Mouse (Mus musculus): Measurements from ENCODE around the gene Gm17455. TPM values are rescaled to one million over a fixed set of nuclear protein-coding genes. Genes with fewer than 3 reads are reported as not detected.

Gm17455 gene
- polyA plus RNA-seq, 1 experiment from 2014 or later: 13.9 TPM

DNA sequence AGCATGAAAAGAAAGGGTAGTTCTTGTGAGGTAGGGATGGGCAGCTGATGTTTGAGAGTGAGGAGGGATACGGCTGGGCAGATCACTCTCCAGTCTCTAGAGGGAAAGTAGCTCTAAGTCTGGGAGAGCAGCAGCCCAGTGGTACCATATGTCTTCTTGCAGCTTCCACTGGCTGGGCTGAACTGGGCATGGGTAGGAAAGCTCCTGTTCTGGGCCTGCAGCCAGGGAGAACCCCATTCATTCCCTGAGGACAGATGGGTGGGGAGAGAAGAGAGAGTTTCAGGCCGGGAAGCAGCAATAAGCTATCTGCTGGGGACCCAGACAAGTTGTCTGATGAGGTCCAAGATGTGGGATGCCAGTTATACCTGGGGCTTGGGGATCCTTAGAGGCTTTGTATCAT is 29.4 kb upstream of the Gm17455 start:
- Histone ChIP-seq H3K9me3 (replicated peaks; ENCODE audit: control insufficient read depth, low read length, poor library complexity, severe bottlenecking) (no peaks in the 10 kb centered on the region), H3K36me3 (ENCODE audit: control insufficient read depth, insufficient read depth, low read length) (no peaks in the 10 kb centered on the region), H3K4me2 (ENCODE audit: low read length) (no peak overlapping the region), H3K27ac (ENCODE audit: low read length) (no peak overlapping the region), H3K4me3 (ENCODE audit: low read depth, low read length) (no peak overlapping the region), H3K9ac (ENCODE audit: low read depth, low read length) (no peak overlapping the region), H3K4me1 (ENCODE audit: control insufficient read depth, insufficient read depth, low read length) (no peaks in the 10 kb centered on the region), H3K27me3 (ENCODE audit: control insufficient read depth, insufficient read depth, low read depth, low read length) (no peaks in the 10 kb centered on the region)
- no peak for ATAC-seq
- 61% methylated on average over 2 of the region's 2 CpGs for WGBS

DNA sequence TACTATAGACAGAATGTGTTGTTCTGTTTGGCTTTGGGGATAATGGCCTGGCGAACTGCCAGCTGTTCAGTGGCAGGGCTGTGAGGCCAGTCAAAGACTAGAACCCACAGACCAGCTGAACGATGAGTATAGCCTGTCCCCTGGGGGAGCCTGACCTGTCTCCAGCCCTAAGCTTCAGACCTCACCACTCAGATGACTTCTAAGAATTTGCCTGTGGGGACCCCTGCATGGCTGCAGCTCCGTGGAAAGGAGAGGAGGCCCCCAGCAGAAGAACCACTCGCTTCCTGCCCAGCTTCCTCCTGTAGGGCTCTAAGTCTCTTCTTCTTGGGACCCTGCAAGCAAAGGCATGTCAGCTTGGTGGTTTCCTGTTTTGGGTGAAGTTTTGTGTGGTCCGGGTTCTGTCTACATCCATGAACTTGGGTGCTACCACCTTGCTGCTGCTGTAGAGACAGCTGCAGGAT is 28.9 kb upstream of the Gm17455 start:
- WGBS: 74% methylated on average over 5 of the region's 5 CpGs
- H3K9me3 ChIP-seq (replicated peaks; ENCODE audit: control insufficient read depth, low read length, poor library complexity, severe bottlenecking): no peaks in the 10 kb centered on the region
- no peak overlapping the region for H3K27ac ChIP-seq (ENCODE audit: low read length)
- no peak overlapping the region for H3K4me3 ChIP-seq (ENCODE audit: low read depth, low read length)
- no peak overlapping the region for H3K4me2 ChIP-seq (ENCODE audit: low read length)
- H3K9ac ChIP-seq (ENCODE audit: low read depth, low read length): no peak overlapping the region
- H3K27me3 ChIP-seq (ENCODE audit: control insufficient read depth, insufficient read depth, low read depth, low read length): no peaks in the 10 kb centered on the region
- no peak for ATAC-seq
- H3K36me3 ChIP-seq (ENCODE audit: control insufficient read depth, insufficient read depth, low read length): no peaks in the 10 kb centered on the region
- no peaks in the 10 kb centered on the region for H3K4me1 ChIP-seq (ENCODE audit: control insufficient read depth, insufficient read depth, low read length)

DNA sequence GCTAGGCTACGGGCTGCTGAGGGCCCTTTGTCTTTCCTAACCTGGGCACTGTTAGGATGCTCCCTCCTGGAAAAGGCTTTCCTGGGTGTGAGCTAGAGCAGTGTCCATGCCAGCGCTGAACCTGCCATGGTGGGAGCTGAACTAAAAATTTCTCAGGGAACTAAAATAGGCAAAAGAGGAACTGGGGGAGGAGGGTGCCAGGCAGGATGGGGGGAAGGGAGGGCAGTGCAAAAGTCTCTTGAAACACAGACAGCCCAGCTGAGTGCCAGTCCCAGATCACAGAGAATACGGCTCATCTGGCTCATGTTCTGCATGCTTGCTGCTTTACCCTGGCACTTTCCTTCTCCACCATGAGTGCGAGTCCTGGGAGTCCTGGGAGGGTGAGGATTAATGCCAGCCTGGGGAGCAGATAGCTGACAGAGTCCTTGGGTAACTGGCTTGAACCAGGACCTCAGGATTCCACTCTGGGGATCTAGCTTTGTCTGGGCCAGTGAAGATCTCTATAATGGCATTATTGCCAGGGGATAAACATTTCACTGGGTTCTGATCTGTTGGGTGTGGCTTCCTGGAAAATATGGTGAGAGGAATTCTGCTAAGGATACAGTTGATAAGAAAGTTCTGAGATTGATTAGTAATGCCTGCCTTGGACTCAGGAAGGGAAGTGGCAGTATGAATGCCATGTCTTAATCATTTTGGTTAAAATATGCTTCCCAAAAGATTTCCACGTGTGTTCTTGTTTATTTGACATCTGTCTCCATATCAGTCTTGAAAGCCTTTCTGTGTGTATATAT is 27.7 kb upstream of the Gm17455 start:
- Histone ChIP-seq H3K4me1 (ENCODE audit: control insufficient read depth, insufficient read depth, low read length) (no peaks in the 10 kb centered on the region), H3K9ac (ENCODE audit: low read depth, low read length) (no peak overlapping the region), H3K27ac (ENCODE audit: low read length) (no peak overlapping the region), H3K27me3 (ENCODE audit: control insufficient read depth, insufficient read depth, low read depth, low read length) (no peaks in the 10 kb centered on the region), H3K4me2 (ENCODE audit: low read length) (no peak overlapping the region), H3K36me3 (ENCODE audit: control insufficient read depth, insufficient read depth, low read length) (no peaks in the 10 kb centered on the region), H3K4me3 (ENCODE audit: low read depth, low read length) (no peak overlapping the region), H3K9me3 (replicated peaks; ENCODE audit: control insufficient read depth, low read length, poor library complexity, severe bottlenecking) (no peaks in the 10 kb centered on the region)
- 77% methylated on average over 5 of the region's 5 CpGs for WGBS
- no peak for ATAC-seq

DNA sequence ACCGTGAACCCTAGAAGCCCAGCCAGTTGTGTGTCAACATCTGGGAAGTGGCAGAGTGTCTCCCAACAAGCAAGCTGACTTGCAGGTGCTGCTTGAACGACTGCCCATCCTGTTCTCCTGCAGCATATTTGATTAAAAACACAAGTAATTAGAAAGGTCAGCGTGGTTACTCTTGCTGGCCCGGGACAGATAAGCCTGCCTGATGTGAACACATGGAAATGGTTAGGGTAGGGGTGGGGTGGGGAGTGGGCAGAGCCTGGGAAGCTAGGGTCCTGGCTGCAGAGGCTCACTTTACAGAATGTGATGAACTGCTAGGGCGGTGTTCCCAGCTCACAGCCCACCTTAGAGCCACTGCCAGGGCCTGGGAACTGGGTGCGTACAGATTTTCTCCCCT is 26.0 kb upstream of the Gm17455 start:
- H3K4me2 ChIP-seq (ENCODE audit: low read length): no peak overlapping the region
- no peak overlapping the region for H3K4me3 ChIP-seq (ENCODE audit: low read depth, low read length)
- H3K27ac ChIP-seq (ENCODE audit: low read length): no peak overlapping the region
- H3K9me3 ChIP-seq (replicated peaks; ENCODE audit: control insufficient read depth, low read length, poor library complexity, severe bottlenecking): no peaks in the 10 kb centered on the region
- H3K27me3 ChIP-seq (ENCODE audit: control insufficient read depth, insufficient read depth, low read depth, low read length): no peaks in the 10 kb centered on the region
- H3K9ac ChIP-seq (ENCODE audit: low read depth, low read length): no peak overlapping the region
- 80% methylated on average over 6 of the region's 6 CpGs for WGBS
- no peaks in the 10 kb centered on the region for H3K4me1 ChIP-seq (ENCODE audit: control insufficient read depth, insufficient read depth, low read length)
- H3K36me3 ChIP-seq (ENCODE audit: control insufficient read depth, insufficient read depth, low read length): no peaks in the 10 kb centered on the region
- no peak for ATAC-seq

DNA sequence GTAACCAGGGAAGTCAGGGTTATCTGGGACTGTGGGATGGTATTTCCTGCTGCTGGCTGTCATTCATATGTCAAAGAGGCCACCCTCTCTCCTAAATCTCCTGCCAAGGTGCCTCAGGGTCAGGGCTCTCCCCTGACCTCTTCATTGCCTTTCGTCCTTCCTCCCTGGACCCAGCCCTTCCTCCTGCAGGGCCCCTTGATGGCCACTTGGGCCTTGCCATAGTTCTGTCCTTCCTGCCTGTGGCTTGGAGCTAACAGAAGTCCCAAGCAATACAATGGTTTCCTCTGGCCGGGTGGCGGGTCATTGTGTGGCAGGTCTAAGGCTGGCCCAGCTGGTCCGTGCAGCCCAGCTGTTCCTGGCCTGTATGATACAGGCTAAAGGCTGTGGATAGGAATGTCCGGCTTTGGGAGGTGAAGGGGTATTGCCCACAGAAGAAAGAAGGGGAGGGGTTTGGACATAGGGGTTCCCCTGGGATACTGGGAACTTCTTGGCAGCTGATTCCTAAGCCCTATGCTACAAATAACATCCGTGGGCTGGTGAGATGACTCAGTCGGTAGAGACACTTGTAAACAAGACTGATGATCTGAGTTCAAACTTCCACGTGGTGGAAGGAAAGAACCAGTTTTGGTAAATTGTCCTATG is 25.5 kb upstream of the Gm17455 start:
- Histone ChIP-seq H3K4me3 (ENCODE audit: low read depth, low read length) (no peak overlapping the region), H3K27me3 (ENCODE audit: control insufficient read depth, insufficient read depth, low read depth, low read length) (no peaks in the 10 kb centered on the region), H3K4me1 (ENCODE audit: control insufficient read depth, insufficient read depth, low read length) (no peaks in the 10 kb centered on the region), H3K27ac (ENCODE audit: low read length) (no peak overlapping the region), H3K9me3 (replicated peaks; ENCODE audit: control insufficient read depth, low read length, poor library complexity, severe bottlenecking) (no peaks in the 10 kb centered on the region), H3K4me2 (ENCODE audit: low read length) (no peak overlapping the region), H3K36me3 (ENCODE audit: control insufficient read depth, insufficient read depth, low read length) (no peaks in the 10 kb centered on the region), H3K9ac (ENCODE audit: low read depth, low read length) (no peak overlapping the region)
- ATAC-seq: no peak
- 62% methylated on average over 8 of the region's 8 CpGs for WGBS

DNA sequence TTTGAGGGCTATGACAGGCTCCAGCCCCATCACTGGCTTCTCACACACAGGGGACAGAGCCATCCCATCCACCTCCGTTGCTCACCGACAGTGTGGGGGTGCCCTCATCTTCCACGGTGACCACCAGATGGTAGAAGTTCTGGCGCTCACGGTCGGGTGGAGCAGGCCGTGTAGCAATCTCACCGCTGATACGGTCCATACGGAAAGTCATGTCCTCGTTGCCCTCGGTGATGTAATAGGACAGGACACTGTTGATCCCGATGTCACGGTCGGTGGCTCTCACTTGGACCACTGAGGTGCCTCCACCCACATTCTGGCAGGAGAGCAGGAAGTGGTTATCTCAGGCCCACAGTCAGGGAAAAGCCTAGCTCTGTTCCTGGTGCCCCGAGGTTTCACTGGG is 22.8 kb upstream of the Gm17455 start:
- no peak for ATAC-seq
- 94% methylated on average over 16 of the region's 16 CpGs for WGBS
- Histone ChIP-seq H3K4me2 (ENCODE audit: low read length) (no peak overlapping the region), H3K9ac (ENCODE audit: low read depth, low read length) (no peak overlapping the region), H3K36me3 (ENCODE audit: control insufficient read depth, insufficient read depth, low read length) (no peaks in the 10 kb centered on the region), H3K27me3 (ENCODE audit: control insufficient read depth, insufficient read depth, low read depth, low read length) (no peaks in the 10 kb centered on the region), H3K4me3 (ENCODE audit: low read depth, low read length) (no peak overlapping the region), H3K27ac (ENCODE audit: low read length) (no peak overlapping the region), H3K9me3 (replicated peaks; ENCODE audit: control insufficient read depth, low read length, poor library complexity, severe bottlenecking) (no peaks in the 10 kb centered on the region), H3K4me1 (ENCODE audit: control insufficient read depth, insufficient read depth, low read length) (no peaks in the 10 kb centered on the region)

DNA sequence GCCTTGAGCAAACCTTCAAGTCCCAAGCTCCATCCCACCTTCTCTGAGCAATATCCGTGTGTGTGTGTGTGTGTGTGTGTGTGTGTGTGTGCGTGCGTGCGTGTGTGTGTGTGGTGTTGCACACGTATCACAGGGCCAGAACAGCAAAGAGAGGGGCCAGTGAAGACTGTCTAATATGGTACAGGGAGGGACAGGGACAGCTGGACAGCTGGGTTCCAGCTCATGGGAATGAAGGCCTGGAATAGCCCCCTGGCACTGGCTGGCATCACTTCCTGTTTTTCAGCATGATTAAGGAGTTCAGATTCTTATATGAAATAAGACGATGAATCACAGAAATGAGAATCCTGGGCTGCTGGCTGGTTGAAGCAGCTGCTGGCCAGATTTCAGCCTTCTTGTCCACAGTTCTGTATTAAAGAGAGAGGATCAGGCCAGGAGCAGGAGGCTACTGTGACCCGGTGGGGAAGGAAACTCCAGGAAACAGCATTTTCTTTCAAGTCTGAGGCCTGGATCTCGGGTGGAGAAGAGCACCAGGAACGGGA is 20.0 kb upstream of the Gm17455 start:
- H3K27ac ChIP-seq (ENCODE audit: low read length): no peak overlapping the region
- H3K4me1 ChIP-seq (ENCODE audit: control insufficient read depth, insufficient read depth, low read length): no peaks in the 10 kb centered on the region
- H3K9me3 ChIP-seq (replicated peaks; ENCODE audit: control insufficient read depth, low read length, poor library complexity, severe bottlenecking): no peaks in the 10 kb centered on the region
- no peaks in the 10 kb centered on the region for H3K27me3 ChIP-seq (ENCODE audit: control insufficient read depth, insufficient read depth, low read depth, low read length)
- H3K4me2 ChIP-seq (ENCODE audit: low read length): no peak overlapping the region
- H3K4me3 ChIP-seq (ENCODE audit: low read depth, low read length): no peak overlapping the region
- 79% methylated on average over 9 of the region's 9 CpGs for WGBS
- no peak for ATAC-seq
- H3K9ac ChIP-seq (ENCODE audit: low read depth, low read length): no peak overlapping the region
- no peaks in the 10 kb centered on the region for H3K36me3 ChIP-seq (ENCODE audit: control insufficient read depth, insufficient read depth, low read length)

DNA sequence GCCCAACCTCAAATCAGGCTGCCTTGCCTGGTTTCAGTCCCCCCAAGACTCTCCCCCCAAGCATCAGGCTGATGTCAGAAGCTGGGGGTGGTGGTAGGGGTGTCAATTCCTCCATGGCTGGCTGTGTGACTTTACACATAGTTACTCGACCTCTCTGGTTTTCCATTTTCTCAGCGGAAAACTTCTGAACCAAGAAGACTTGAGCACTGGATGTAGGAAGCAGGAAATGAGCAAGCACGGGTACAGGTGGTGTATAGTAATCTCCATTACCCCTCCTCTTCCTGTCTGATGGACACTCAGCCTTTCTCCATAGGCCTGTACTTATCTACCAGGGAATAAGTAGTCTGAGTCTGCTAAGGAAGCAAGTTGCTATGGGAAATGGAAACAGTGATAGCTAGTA is 19.3 kb upstream of the Gm17455 start:
- WGBS: 81% methylated on average over 3 of the region's 3 CpGs
- no peak overlapping the region for H3K9ac ChIP-seq (ENCODE audit: low read depth, low read length)
- H3K36me3 ChIP-seq (ENCODE audit: control insufficient read depth, insufficient read depth, low read length): no peaks in the 10 kb centered on the region
- no peaks in the 10 kb centered on the region for H3K27me3 ChIP-seq (ENCODE audit: control insufficient read depth, insufficient read depth, low read depth, low read length)
- H3K4me2 ChIP-seq (ENCODE audit: low read length): no peak overlapping the region
- no peaks in the 10 kb centered on the region for H3K4me1 ChIP-seq (ENCODE audit: control insufficient read depth, insufficient read depth, low read length)
- no peaks in the 10 kb centered on the region for H3K9me3 ChIP-seq (replicated peaks; ENCODE audit: control insufficient read depth, low read length, poor library complexity, severe bottlenecking)
- no peak for ATAC-seq
- H3K27ac ChIP-seq (ENCODE audit: low read length): no peak overlapping the region
- no peak overlapping the region for H3K4me3 ChIP-seq (ENCODE audit: low read depth, low read length)

Measured in midbrain, embryonic 16.5 days (tissue).